Mouse (Mus musculus) olfactory bulb, adult 2 months (tissue): Measurements from ENCODE around the gene Smtnl2. TPM values are rescaled to one million over a fixed set of nuclear protein-coding genes. Genes with fewer than 3 reads are reported as not detected.

Experiments used
- H3K27ac ChIP-seq: fragments of 200-500 bp; 2 replicates; pipeline ENCODE4 v1.5.1; 2012; ENCODE audit warnings: low read depth, low read length; ENCODE audit not compliant: insufficient read depth
- H3K4me1 ChIP-seq: fragments of 200-500 bp; 2 replicates; pipeline ENCODE4 v1.6.1; 2012; ENCODE audit warnings: low read length; ENCODE audit not compliant: control insufficient read depth, insufficient read depth
- H3K4me3 ChIP-seq: fragments of 200-500 bp; 2 replicates; pipeline ENCODE4 v1.5.1; 2012; ENCODE audit warnings: mild to moderate bottlenecking, low read depth, low read length, moderate library complexity; ENCODE audit not compliant: insufficient read depth
- CTCF ChIP-seq: fragments of 200-500 bp; IDR thresholded peaks from 2 replicates; pipeline ENCODE4 v1.5.1; 2012; ENCODE audit warnings: low read depth, mild to moderate bottlenecking, low read length, moderate library complexity; ENCODE audit not compliant: insufficient read depth
- POLR2A ChIP-seq: fragments of 200-500 bp; IDR thresholded peaks from 2 replicates; pipeline ENCODE4 v1.6.1; 2012; ENCODE audit warnings: mild to moderate bottlenecking, low read depth, low read length, moderate library complexity; ENCODE audit not compliant: insufficient read depth
- WGBS: fragments of 180-500 bp; shearing (Covaris S2); methylation state at CpG from one replicate; pipeline ENCODE4 v1.1.7; 2018; 5-methylcytosine and 5-hydroxymethylcytosine counted together
- polyA plus RNA-seq: library from polyadenylated mRNA; stranded (reverse); fragments of >200 nt; gene quantifications from 2 replicates; pipeline ENCODE4 v1.2.4, GENCODE M21; 2012; ENCODE audit warnings: low replicate concordance; ENCODE audit not compliant: missing spikeins, insufficient read depth, insufficient read length

The Smtnl2 gene
- polyA plus RNA-seq: not detected in 2 replicates

- Histone ChIP-seq H3K4me1 (peaks cover 7% of the 10 kb centered on the region), H3K27ac (no peak within 1 kb of the TSS), H3K4me3 (peak within 1 kb of the TSS; percentile 39)
- TF ChIP-seq POLR2A (no peak), CTCF (no peak)
- WGBS: under 1% methylated on average over 78 of the region's 86 CpGs
Observed at GRCm38 (mm10) chr11:72411093-72411921, at the start of gene Smtnl2. Gene Smtnl2, minus strand, starts transcription at chr11:72411713.

GRCm38 (mm10) chr11:72458502-72458901 lies 47.0 kb upstream of the Smtnl2 start:
- Histone ChIP-seq H3K27ac (no peak overlapping the region), H3K4me3 (no peak overlapping the region), H3K4me1 (peaks cover 7% of the 10 kb centered on the region; the same call in 1 of the 2 replicates)
- TF ChIP-seq POLR2A (no peak), CTCF (no peak)
- WGBS: 84% methylated on average over 3 of the region's 3 CpGs

- WGBS: 79% methylated on average over 12 of the region's 12 CpGs
- Histone ChIP-seq H3K4me3 (no peak overlapping the region), H3K4me1 (peaks cover 7% of the 10 kb centered on the region; the same call in 1 of the 2 replicates), H3K27ac (no peak overlapping the region)
- no peak for TF ChIP-seq POLR2A
- no peak for TF ChIP-seq CTCF
Observed at GRCm38 (mm10) chr11:72457995-72458496, 46.5 kb upstream of the Smtnl2 start.

- no peak overlapping the region for H3K27ac ChIP-seq
- no peak for TF ChIP-seq CTCF
- TF ChIP-seq POLR2A: no peak
- 34% methylated on average over 5 of the region's 5 CpGs for WGBS
- H3K4me3 ChIP-seq: no peak overlapping the region
- peaks cover 7% of the 10 kb centered on the region; the same call in 1 of the 2 replicates for H3K4me1 ChIP-seq
Observed at GRCm38 (mm10) chr11:72455694-72456093, 44.2 kb upstream of the Smtnl2 start.

- Histone ChIP-seq H3K4me3 (no peak overlapping the region), H3K4me1 (peaks cover 7% of the 10 kb centered on the region; the same call in 1 of the 2 replicates), H3K27ac (no peak overlapping the region)
- no peak for TF ChIP-seq POLR2A
- TF ChIP-seq CTCF: no peak
- 66% methylated on average over 15 of the region's 15 CpGs for WGBS
Observed at GRCm38 (mm10) chr11:72453105-72453953, 41.8 kb upstream of the Smtnl2 start.

- H3K27ac ChIP-seq: no peak overlapping the region
- H3K4me3 ChIP-seq: no peak overlapping the region
- H3K4me1 ChIP-seq: peaks cover 7% of the 10 kb centered on the region; the same call in 1 of the 2 replicates
- TF ChIP-seq POLR2A (no peak), CTCF (no peak)
- 91% methylated on average over 3 of the region's 3 CpGs for WGBS
Observed at GRCm38 (mm10) chr11:72452140-72452665, 40.7 kb upstream of the Smtnl2 start.

GRCm38 (mm10) chr11:72447475-72447874 lies 36.0 kb upstream of the Smtnl2 start:
- Histone ChIP-seq H3K27ac (no peak overlapping the region), H3K4me3 (no peak overlapping the region), H3K4me1 (0 out of 2 replicates have a peak, but pooled peaks cover 2% of the 10 kb centered on the region)
- TF ChIP-seq CTCF (no peak), POLR2A (no peak)
- 86% methylated on average over 8 of the region's 8 CpGs for WGBS

GRCm38 (mm10) chr11:72446311-72447105 lies 35.0 kb upstream of the Smtnl2 start:
- peaks cover 8% of the 10 kb centered on the region for H3K4me1 ChIP-seq
- no peak overlapping the region for H3K4me3 ChIP-seq
- H3K27ac ChIP-seq: no peak overlapping the region
- TF ChIP-seq POLR2A (no peak), CTCF (peak; percentile 46; the same call in 1 of the 2 replicates)
- 87% methylated on average over 6 of the region's 6 CpGs for WGBS
